Comparison of ENCODE assay signal across 7 mouse cellular contexts in genomic region chr12:59218640-59219321, GRCm38 (mm10). TPM values are rescaled to one million over a fixed set of nuclear protein-coding genes. Genes with fewer than 3 reads are reported as not detected.
DNase-seq lines count a peak whose midpoint lies in the region; ATAC-seq and TF ChIP-seq lines count a peak whose summit lies in the region.

No protein-coding gene starts in this region.

- peak overlapping the region; percentile 78 for H3K4me2 ChIP-seq in forebrain, embryonic 11.5 days (ENCODE audit: low read depth, low read length, severe bottlenecking)

- peaks cover 13% of the 10 kb centered on the region for H3K36me3 ChIP-seq in G1E (replicated peaks)
- no peaks in the 10 kb centered on the region for H3K36me3 ChIP-seq in forebrain, embryonic 11.5 days (ENCODE audit: control insufficient read depth, insufficient read depth, low read length)

- WGBS in forebrain, embryonic 11.5 days, result under 1% methylated on average over 68 of the region's 69 CpGs

- H3K27ac ChIP-seq in forebrain, embryonic 11.5 days (ENCODE audit: low read depth, low read length), result peak overlapping the region; percentile 86
- H3K27ac ChIP-seq in left cerebral cortex, adult 2 months, result peak overlapping the region; percentile 98

- ATAC-seq in G1E (ENCODE audit: extremely low read depth, insufficient number of reproducible peaks, low FRiP score, poor library complexity, severe bottlenecking), result no peak
- ATAC-seq in forebrain, embryonic 11.5 days (replicated peaks; ENCODE audit: low FRiP score), result peak; percentile 2; the same call in 1 of the 2 replicates

- peak overlapping the region; percentile 98 for H3K4me3 ChIP-seq in G1E (ENCODE audit: low read depth, low read length)
- H3K4me3 ChIP-seq in forebrain, embryonic 11.5 days (ENCODE audit: low read depth, low read length), result peak overlapping the region; percentile 92
- H3K4me3 ChIP-seq in left cerebral cortex, adult 2 months, result peak overlapping the region; percentile 87

- TF ChIP-seq CTCF in G1E (IDR thresholded peaks at IDR 0.05; ENCODE audit: low read depth, low read length), result no peak
- no peak for TF ChIP-seq CTCF in left cerebral cortex, adult 2 months (IDR thresholded peaks at IDR 0.05)

- H3K9ac ChIP-seq in forebrain, embryonic 11.5 days (ENCODE audit: low read length), result peak overlapping the region; percentile 83

- H3K9me3 ChIP-seq in G1E (replicated peaks), result no peaks in the 10 kb centered on the region
- H3K9me3 ChIP-seq in forebrain, embryonic 11.5 days (ENCODE audit: control insufficient read depth, low read length), result no peaks in the 10 kb centered on the region

- H3K4me1 ChIP-seq in G1E (ENCODE audit: insufficient read depth, low read depth, low read length), result peaks cover 36% of the 10 kb centered on the region
- 0 out of 2 replicates have a peak, but pooled peaks cover 2% of the 10 kb centered on the region for H3K4me1 ChIP-seq in forebrain, embryonic 11.5 days (replicated peaks; ENCODE audit: control insufficient read depth, insufficient read depth, low read length)

- peak; percentile 53 for DNase-seq in G1E (ENCODE audit: low spot score)
- peak; percentile 8 to 19 for DNase-seq in adrenal gland, postnatal 4 days (ENCODE audit: low spot score in 2 of 2)
- DNase-seq in forebrain, embryonic 11.5 days (ENCODE audit: low spot score), result peak; percentile 73
- peak; percentile 48 for DNase-seq in heart, postnatal 4 days
- DNase-seq in left cerebral cortex, adult 2 months (ENCODE audit: extremely low spot score in 1 of 2, low spot score in 2 of 2), result peak; percentile 58 to 62
- DNase-seq in lung, postnatal 36 days, result peak; percentile 27
- peak; percentile 59 for DNase-seq in right cerebral cortex, postnatal 14 days

- intact Hi-C loops in left cerebral cortex, adult 2 months (cut with DNase I), result loop anchor here (2.0 kb wide), 2 partner anchors 88 to 152 kb away; partner anchors contain the start of gene Pnn

- no peaks in the 10 kb centered on the region for H3K27me3 ChIP-seq in G1E (ENCODE audit: insufficient read depth, low read length)
- no peaks in the 10 kb centered on the region for H3K27me3 ChIP-seq in forebrain, embryonic 11.5 days (ENCODE audit: control insufficient read depth, insufficient read depth, low read length)

RNA-seq across cellular contexts. Expression of gene Fbxo33, which starts 0.7 kb away (rescaled TPM):
- 29.1 and 31.2 TPM in 2 replicates for total RNA-seq in G1E (2014; fragmentation: Nextera tagmentation)
- total RNA-seq in G1E (2017), result 37.4 and 37.5 TPM in 2 replicates
- polyA plus RNA-seq in G1E (2012), result 6.1 and 9.1 TPM in 2 replicates
- total RNA-seq in adrenal gland, postnatal 4 days (2021), result 10 to 100 TPM; 25.5 to 28.4 TPM
- 9.3 and 11.9 TPM in 2 replicates for polyA plus RNA-seq in forebrain, embryonic 11.5 days (2014; fragmentation: Nextera tagmentation; extraction: Ambion mirVana)
- total RNA-seq in heart, postnatal 4 days (2021), result 1 to 10 TPM; 7.6 to 9.9 TPM
- 10 to 100 TPM; 64.8 to 71.4 TPM for total RNA-seq in left cerebral cortex, adult 2 months (2021)

Comparison
In these comparisons a context has a peak if more than half of its experiments do, and no peak if none do; other contexts are left out.
1. DNase-seq: peak in every context shown above with its lines; median percentile 73 in forebrain, embryonic 11.5 days; 60 in left cerebral cortex, adult 2 months; 59 in right cerebral cortex, postnatal 14 days; 53 in G1E; 48 in heart, postnatal 4 days; 27 in lung, postnatal 36 days; 14 in adrenal gland, postnatal 4 days.